In genomic region chr4:84192301-84192700, GRCm38 (mm10) we compare ENCODE assay signal across 22 mouse cellular contexts.
DNase-seq lines count a peak whose midpoint lies in the region; ATAC-seq lines count a peak whose summit lies in the region.
"Had no signal": no experiment of that assay in that cellular context is flagged by ENCODE, and none has a peak within 500 bp of the region (broad histone marks: within the 10 kb centered on the region; RNA-seq: fewer than 3 reads in every experiment).

No protein-coding gene starts in this region.

- H3K36me3 ChIP-seq in heart, embryonic 10.5 days: no peaks in the 10 kb centered on the region
- H3K36me3 ChIP-seq in hindbrain, embryonic 10.5 days: no peaks in the 10 kb centered on the region
- no peaks in the 10 kb centered on the region for H3K36me3 ChIP-seq in hindbrain, embryonic 13.5 days
- no peaks in the 10 kb centered on the region for H3K36me3 ChIP-seq in limb, embryonic 10.5 days
- H3K36me3 ChIP-seq: embryonic facial prominence, embryonic 12.5 days; embryonic facial prominence, embryonic 15.5 days; hindbrain, embryonic 15.5 days had no signal

- no peak overlapping the region for H3K4me3 ChIP-seq in heart, embryonic 10.5 days
- H3K4me3 ChIP-seq in hindbrain, embryonic 10.5 days: no peak overlapping the region
- H3K4me3 ChIP-seq in hindbrain, embryonic 13.5 days: no peak overlapping the region
- H3K4me3 ChIP-seq in limb, embryonic 10.5 days: no peak overlapping the region
- H3K4me3 ChIP-seq: embryonic facial prominence, embryonic 12.5 days; embryonic facial prominence, embryonic 15.5 days; heart, adult 2 months; hindbrain, embryonic 15.5 days had no signal

- H3K27me3 ChIP-seq in heart, embryonic 10.5 days (ENCODE audit: insufficient read depth, poor library complexity, severe bottlenecking): no peaks in the 10 kb centered on the region; the same call in 1 of the 2 replicates
- 0 out of 2 replicates have a peak, but pooled peaks cover 8% of the 10 kb centered on the region for H3K27me3 ChIP-seq in hindbrain, embryonic 10.5 days (ENCODE audit: insufficient read depth, poor library complexity, severe bottlenecking)
- H3K27me3 ChIP-seq in hindbrain, embryonic 13.5 days: peaks cover 2% of the 10 kb centered on the region; the same call in 1 of the 2 replicates
- no peaks in the 10 kb centered on the region for H3K27me3 ChIP-seq in limb, embryonic 10.5 days (ENCODE audit: low read depth, poor library complexity, severe bottlenecking)
- H3K27me3 ChIP-seq: embryonic facial prominence, embryonic 12.5 days; embryonic facial prominence, embryonic 15.5 days; hindbrain, embryonic 15.5 days had no signal

- WGBS in heart, embryonic 10.5 days: 59% methylated on average over 2 of the region's 2 CpGs
- 46% methylated on average over 2 of the region's 2 CpGs for WGBS in hindbrain, embryonic 10.5 days
- 70% methylated on average over 2 of the region's 2 CpGs for WGBS in hindbrain, embryonic 13.5 days
- WGBS in limb, embryonic 10.5 days: 57% methylated on average over 2 of the region's 2 CpGs

- no peak overlapping the region for H3K9ac ChIP-seq in hindbrain, embryonic 13.5 days
- H3K9ac ChIP-seq: embryonic facial prominence, embryonic 12.5 days; embryonic facial prominence, embryonic 15.5 days; forebrain, postnatal 0 days; hindbrain, embryonic 15.5 days had no signal

- H3K9me3 ChIP-seq in heart, embryonic 10.5 days: no peaks in the 10 kb centered on the region
- no peaks in the 10 kb centered on the region for H3K9me3 ChIP-seq in hindbrain, embryonic 10.5 days
- no peaks in the 10 kb centered on the region for H3K9me3 ChIP-seq in hindbrain, embryonic 13.5 days
- no peaks in the 10 kb centered on the region for H3K9me3 ChIP-seq in limb, embryonic 10.5 days (replicated peaks)
- H3K9me3 ChIP-seq: embryonic facial prominence, embryonic 12.5 days; embryonic facial prominence, embryonic 15.5 days; hindbrain, embryonic 15.5 days had no signal

- H3K4me1 ChIP-seq in heart, embryonic 10.5 days: peaks cover 8% of the 10 kb centered on the region
- H3K4me1 ChIP-seq in hindbrain, embryonic 10.5 days (replicated peaks): peaks cover 12% of the 10 kb centered on the region
- H3K4me1 ChIP-seq in hindbrain, embryonic 13.5 days (replicated peaks): 0 out of 2 replicates have a peak, but pooled peaks cover 4% of the 10 kb centered on the region
- H3K4me1 ChIP-seq in limb, embryonic 10.5 days: peaks cover 30% of the 10 kb centered on the region
- H3K4me1 ChIP-seq: hindbrain, embryonic 15.5 days had no signal

- H3K27ac ChIP-seq in heart, embryonic 10.5 days: no peak overlapping the region
- H3K27ac ChIP-seq in hindbrain, embryonic 10.5 days: peak overlapping the region; percentile 40; the same call in 1 of the 2 replicates
- no peak overlapping the region for H3K27ac ChIP-seq in hindbrain, embryonic 13.5 days
- peak overlapping the region; percentile 17; the same call in 1 of the 2 replicates for H3K27ac ChIP-seq in limb, embryonic 10.5 days
- H3K27ac ChIP-seq: embryonic facial prominence, embryonic 12.5 days; embryonic facial prominence, embryonic 15.5 days; heart, adult 2 months; hindbrain, embryonic 15.5 days had no signal

- no peak overlapping the region for H3K4me2 ChIP-seq in hindbrain, embryonic 13.5 days
- H3K4me2 ChIP-seq: embryonic facial prominence, embryonic 12.5 days; embryonic facial prominence, embryonic 15.5 days; hindbrain, embryonic 15.5 days had no signal

- peak; percentile 97 for DNase-seq in heart, adult 11 months
- DNase-seq in heart, embryonic 10.5 days (ENCODE audit: low spot score): no peak
- DNase-seq in hindbrain, embryonic 10.5 days (ENCODE audit: low spot score): no peak
- no peak for DNase-seq in limb, embryonic 10.5 days (ENCODE audit: low spot score)
- no peak for DNase-seq in right cerebral cortex, adult 18-20 months
- DNase-seq: adrenal gland, adult 2 months; adrenal gland, postnatal 14 days; cerebellum, adult 11 months; cerebellum, adult 2 months; cerebellum, adult 9-11 months; cerebellum, postnatal 25 days; forebrain, postnatal 0 days; gastrocnemius, postnatal 14 days; heart, postnatal 36 days had no signal

- no peak for ATAC-seq in hindbrain, embryonic 13.5 days (ENCODE audit: low FRiP score)
- ATAC-seq: CD4-positive, CD25-positive, alpha-beta regulatory T cell, adult 4 months; forebrain, embryonic 14.5 days; forebrain, postnatal 0 days; intestine, postnatal 0 days had no signal

Comparison
In these comparisons a context has a peak if more than half of its experiments do, and no peak if none do; other contexts are left out.
1. H3K27ac ChIP-seq: peak in hindbrain, embryonic 10.5 days (single experiment) and limb, embryonic 10.5 days (single experiment); none in heart, embryonic 10.5 days (single experiment) and hindbrain, embryonic 13.5 days (single experiment).